Mouse (Mus musculus): ENCODE measurements around the gene Bmi1.

DNA sequence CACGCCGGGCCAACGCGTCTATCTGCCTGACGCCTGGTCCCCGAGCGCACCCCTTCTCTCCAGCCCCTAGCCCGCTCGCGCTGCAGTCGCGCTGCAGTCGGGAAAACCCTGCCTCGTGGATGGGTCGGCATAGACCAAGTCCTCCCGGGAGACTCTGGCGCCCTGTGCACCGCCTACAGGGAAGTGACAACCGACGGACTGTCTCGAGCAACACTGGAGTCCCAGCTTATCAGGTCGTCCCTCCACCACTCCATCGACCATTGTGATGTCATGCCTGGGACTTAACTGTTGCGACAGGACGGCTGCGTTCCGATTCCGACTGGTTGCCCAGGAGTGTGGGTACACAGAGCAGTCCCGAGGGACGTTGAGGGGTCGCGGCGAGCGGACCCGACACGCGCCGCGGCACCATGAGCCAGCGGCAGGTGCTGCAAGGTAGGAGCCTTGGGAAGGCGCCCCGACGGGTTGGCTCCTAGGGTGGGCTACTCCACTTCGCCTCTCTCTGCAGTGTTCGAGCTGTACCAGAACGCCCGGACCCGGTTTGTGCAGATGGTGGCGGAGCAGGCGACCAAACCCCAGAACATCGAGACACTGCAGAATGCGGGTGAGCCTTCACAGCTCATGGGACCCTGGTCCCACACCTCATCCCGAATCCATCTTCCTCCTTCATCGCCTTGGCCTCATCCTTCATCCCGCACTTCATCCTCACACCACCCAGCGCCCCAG lies 22.0 kb downstream of the Bmi1 start:
- no peak for TF ChIP-seq POLR2A (IDR thresholded peaks at IDR 0.05; ENCODE audit: borderline replicate concordance, insufficient read depth, low read length)
- TF ChIP-seq CTCF (IDR thresholded peaks at IDR 0.05; ENCODE audit: borderline replicate concordance, insufficient read depth, low read depth, low read length), result no peak

All from cerebellum, adult 2 months (tissue).